Mouse (Mus musculus): ENCODE measurements at regions not wholly inside any gene's neighbourhood (a gene's known extent, or its start where the extent isn't known, plus 50 kb on each side); places are given as distances from the start of the nearest gene placed in this dataset.

- no peak for DNase-seq
Measured at GRCm38 (mm10) chr7:40257733-40258376, 640.3 kb upstream of the Vstm2b start.

- DNase-seq, result peak; percentile 77
Measured at GRCm38 (mm10) chr7:40258377-40258739, 639.8 kb upstream of the Vstm2b start.

GRCm38 (mm10) chr7:40273459-40274072 is 624.6 kb upstream of the Vstm2b start:
- peak; percentile 77 for DNase-seq

GRCm38 (mm10) chr7:40275078-40275477 is 623.0 kb upstream of the Vstm2b start:
- DNase-seq, result no peak

GRCm38 (mm10) chr7:40275658-40276057 is 622.5 kb upstream of the Vstm2b start:
- DNase-seq, result no peak

GRCm38 (mm10) chr7:40276116-40276515 is 622.0 kb upstream of the Vstm2b start:
- DNase-seq, result peak; percentile 10

GRCm38 (mm10) chr7:40290166-40290565 is 608.0 kb upstream of the Vstm2b start:
- DNase-seq, result no peak

- peak; percentile 35 for DNase-seq
Measured at GRCm38 (mm10) chr7:40310558-40310957, 587.6 kb upstream of the Vstm2b start.

GRCm38 (mm10) chr7:40321171-40321570 is 577.0 kb upstream of the Vstm2b start:
- DNase-seq, result no peak

GRCm38 (mm10) chr7:40325188-40325705 is 572.9 kb upstream of the Vstm2b start:
- DNase-seq, result peak; percentile 10

GRCm38 (mm10) chr7:40332455-40332854 is 565.7 kb upstream of the Vstm2b start:
- no peak for DNase-seq

GRCm38 (mm10) chr7:40352306-40352705 is 545.8 kb upstream of the Vstm2b start:
- peak; percentile 2 for DNase-seq

GRCm38 (mm10) chr7:40362719-40363118 is 535.4 kb upstream of the Vstm2b start:
- DNase-seq, result no peak

GRCm38 (mm10) chr7:40372713-40373112 is 525.4 kb upstream of the Vstm2b start:
- DNase-seq, result no peak

- no peak for DNase-seq
Measured at GRCm38 (mm10) chr7:40377839-40378238, 520.3 kb upstream of the Vstm2b start.

GRCm38 (mm10) chr7:40381244-40381643 is 516.9 kb upstream of the Vstm2b start:
- no peak for DNase-seq

GRCm38 (mm10) chr7:40388152-40388551 is 510.0 kb upstream of the Vstm2b start:
- no peak for DNase-seq

- peak; percentile 5 for DNase-seq
Measured at GRCm38 (mm10) chr7:40389795-40390194, 508.3 kb upstream of the Vstm2b start.

GRCm38 (mm10) chr7:40390927-40391326 is 507.2 kb upstream of the Vstm2b start:
- DNase-seq, result no peak

- DNase-seq, result no peak
Measured at GRCm38 (mm10) chr7:40391626-40392025, 506.5 kb upstream of the Vstm2b start.

GRCm38 (mm10) chr7:40392207-40392606 is 505.9 kb upstream of the Vstm2b start:
- DNase-seq, result no peak

GRCm38 (mm10) chr7:40392699-40393098 is 505.4 kb upstream of the Vstm2b start:
- DNase-seq, result no peak

- no peak for DNase-seq
Measured at GRCm38 (mm10) chr7:40398266-40398665, 499.9 kb upstream of the Vstm2b start.

- no peak for DNase-seq
Measured at GRCm38 (mm10) chr7:40419332-40419731, 478.8 kb upstream of the Vstm2b start.
